Comparison of ENCODE assay signal across 8 mouse cellular contexts in genomic region chr9:41474945-41475297, GRCm38 (mm10).
DNase-seq lines count a peak whose midpoint lies in the region; ATAC-seq and TF ChIP-seq lines count a peak whose summit lies in the region.

No protein-coding gene starts in this region.

- no peaks in the 10 kb centered on the region for H3K9me3 ChIP-seq in limb, embryonic 10.5 days (replicated peaks)
- no peaks in the 10 kb centered on the region for H3K9me3 ChIP-seq in stomach, embryonic 16.5 days (replicated peaks; ENCODE audit: control insufficient read depth, low read length)

- WGBS in heart, adult 2 months: 56% methylated on average over 6 of the region's 6 CpGs
- WGBS in limb, embryonic 10.5 days: 79% methylated on average over 6 of the region's 6 CpGs
- 65% methylated on average over 6 of the region's 6 CpGs for WGBS in stomach, embryonic 16.5 days

- intact Hi-C loops in heart, adult 2 months (cut with DNase I): loop anchor here (1.0 to 2.0 kb wide), 2 partner anchors 104 to 476 kb away; no protein-coding TSS in a partner anchor
- intact Hi-C loops in heart, postnatal 10 days (cut with DNase I): loop anchor here (1.0 to 5.0 kb wide), 4 partner anchors 52 to 476 kb away; no protein-coding TSS in a partner anchor

- no peaks in the 10 kb centered on the region for H3K27me3 ChIP-seq in heart, adult 2 months (ENCODE audit: control insufficient read depth, insufficient read depth, low read length)
- no peaks in the 10 kb centered on the region for H3K27me3 ChIP-seq in limb, embryonic 10.5 days (ENCODE audit: low read depth, poor library complexity, severe bottlenecking)
- H3K27me3 ChIP-seq in stomach, embryonic 16.5 days (ENCODE audit: control insufficient read depth, insufficient read depth, low read length): no peaks in the 10 kb centered on the region

- H3K27ac ChIP-seq in heart, adult 2 months: peak overlapping the region; percentile 88
- H3K27ac ChIP-seq in limb, embryonic 10.5 days: peak overlapping the region; percentile 85
- H3K27ac ChIP-seq in stomach, embryonic 16.5 days (ENCODE audit: low read length): peak overlapping the region; percentile 84

- H3K4me1 ChIP-seq in heart, adult 2 months (ENCODE audit: control insufficient read depth, insufficient read depth, low read length): peaks cover 11% of the 10 kb centered on the region
- peaks cover 25% of the 10 kb centered on the region for H3K4me1 ChIP-seq in limb, embryonic 10.5 days
- peaks cover 16% of the 10 kb centered on the region; the same call in 1 of the 2 replicates for H3K4me1 ChIP-seq in stomach, embryonic 16.5 days (ENCODE audit: control insufficient read depth, insufficient read depth, low read length)

- TF ChIP-seq EP300 in heart, adult 2 months (IDR thresholded peaks at IDR 0.05; ENCODE audit: insufficient read depth, low read depth, low read length): no peak

- peak overlapping the region; percentile 50 for H3K4me3 ChIP-seq in heart, adult 2 months
- H3K4me3 ChIP-seq in limb, embryonic 10.5 days: peak overlapping the region; percentile 11; the same call in 1 of the 2 replicates
- H3K4me3 ChIP-seq in stomach, embryonic 16.5 days (replicated peaks; ENCODE audit: low read length): peak overlapping the region; percentile 38

- ATAC-seq in stomach, embryonic 16.5 days (ENCODE audit: insufficient read depth, low FRiP score): peak; percentile 34; the same call in 1 of the 2 replicates

- TF ChIP-seq CTCF in heart, adult 2 months (IDR thresholded peaks at IDR 0.05): no peak

- no peaks in the 10 kb centered on the region for H3K79me2 ChIP-seq in heart, adult 2 months (replicated peaks; ENCODE audit: control insufficient read depth, insufficient read depth, low read length)

- H3K9ac ChIP-seq in heart, adult 2 months (ENCODE audit: low read depth, low read length): peak overlapping the region; percentile 63
- H3K9ac ChIP-seq in stomach, embryonic 16.5 days (ENCODE audit: low read length): peak overlapping the region; percentile 73

- peaks cover 4% of the 10 kb centered on the region; the same call in 1 of the 2 replicates for H3K36me3 ChIP-seq in heart, adult 2 months (ENCODE audit: control insufficient read depth, insufficient read depth, low read length)
- no peaks in the 10 kb centered on the region for H3K36me3 ChIP-seq in limb, embryonic 10.5 days
- H3K36me3 ChIP-seq in stomach, embryonic 16.5 days (ENCODE audit: control insufficient read depth, insufficient read depth, low read length): no peaks in the 10 kb centered on the region

- DNase-seq in heart, adult 2 months: no peak
- no peak for DNase-seq in heart, postnatal 10 days
- DNase-seq in ovary, postnatal 36 days (ENCODE audit: low spot score): peak; percentile 8
- DNase-seq in ovary, adult 18-20 months (ENCODE audit: low spot score): no peak
- DNase-seq in limb, embryonic 10.5 days (ENCODE audit: low spot score): no peak
- DNase-seq in right cerebral cortex, postnatal 25 days: no peak
- no peak for DNase-seq in ovary, postnatal 14 days (ENCODE audit: low spot score)

- TF ChIP-seq POLR2A in heart, adult 2 months (IDR thresholded peaks at IDR 0.05; ENCODE audit: insufficient read depth, low read depth, low read length): no peak

- peak overlapping the region; percentile 50 for H3K4me2 ChIP-seq in stomach, embryonic 16.5 days (ENCODE audit: low read depth, low read length)
